Mouse (Mus musculus): ENCODE results near the gene Limch1. TPM values are rescaled to one million over a fixed set of nuclear protein-coding genes. Genes with fewer than 3 reads are reported as not detected.

The Limch1 gene
- polyA plus RNA-seq, 1 experiment from 2014 or later = 55.6 TPM

DNA sequence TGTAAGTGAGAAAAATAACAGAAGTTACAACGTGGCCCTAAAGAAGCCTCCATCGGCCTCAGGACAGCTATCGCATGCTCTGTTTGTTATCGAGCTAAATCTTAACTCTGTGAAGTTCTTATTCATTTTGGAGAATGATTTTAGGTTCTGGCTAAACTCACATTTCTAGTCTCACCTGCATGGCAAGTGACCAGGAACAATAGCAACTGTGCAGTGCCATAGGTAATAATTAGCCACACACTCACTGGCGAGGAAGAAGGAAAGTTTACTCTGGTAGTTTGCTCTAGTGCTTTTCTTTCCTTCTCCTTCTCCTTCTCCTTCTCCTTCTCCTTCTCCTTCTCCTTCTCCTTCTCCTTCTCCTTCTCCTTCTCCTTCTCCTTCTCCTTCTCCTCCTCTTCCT lies 209.6 kb downstream of the Limch1 start:
- ATAC-seq (no peak), DNase-seq (ENCODE audit: low spot score) (no peak)
- 89% methylated on average over 5 of the region's 5 CpGs for WGBS
- H3K9ac ChIP-seq (ENCODE audit: low read length) = no peak overlapping the region
- H3K9me3 ChIP-seq (replicated peaks; ENCODE audit: control insufficient read depth, low read length) = peaks cover 3% of the 10 kb centered on the region; the same call in 1 of the 2 replicates
- H3K27me3 ChIP-seq (replicated peaks; ENCODE audit: control insufficient read depth, insufficient read depth, low read length) = no peaks in the 10 kb centered on the region
- H3K36me3 ChIP-seq (ENCODE audit: control insufficient read depth, insufficient read depth, low read length) = no peaks in the 10 kb centered on the region
- H3K4me2 ChIP-seq (ENCODE audit: low read length) = no peak overlapping the region
- H3K4me3 ChIP-seq (ENCODE audit: low read depth, low read length) = no peak overlapping the region
- peaks cover 9% of the 10 kb centered on the region for H3K4me1 ChIP-seq (ENCODE audit: control insufficient read depth, insufficient read depth, low read length)
- no peak overlapping the region for H3K27ac ChIP-seq (ENCODE audit: low read depth, low read length)

GRCm38 (mm10) chr5:66957656-66958055 lies 212.0 kb downstream of the Limch1 start:
- H3K9me3 ChIP-seq (replicated peaks; ENCODE audit: control insufficient read depth, low read length) = peaks cover 2% of the 10 kb centered on the region; the same call in 1 of the 2 replicates
- DNase-seq (ENCODE audit: low spot score) (no peak), ATAC-seq (no peak)
- H3K4me1 ChIP-seq (ENCODE audit: control insufficient read depth, insufficient read depth, low read length) = peaks cover 9% of the 10 kb centered on the region
- WGBS = 88% methylated on average over 10 of the region's 10 CpGs
- no peak overlapping the region for H3K27ac ChIP-seq (ENCODE audit: low read depth, low read length)
- no peaks in the 10 kb centered on the region for H3K27me3 ChIP-seq (replicated peaks; ENCODE audit: control insufficient read depth, insufficient read depth, low read length)
- no peak overlapping the region for H3K4me3 ChIP-seq (ENCODE audit: low read depth, low read length)
- H3K4me2 ChIP-seq (ENCODE audit: low read length) = no peak overlapping the region
- peaks cover 6% of the 10 kb centered on the region; the same call in 1 of the 2 replicates for H3K36me3 ChIP-seq (ENCODE audit: control insufficient read depth, insufficient read depth, low read length)
- H3K9ac ChIP-seq (ENCODE audit: low read length) = no peak overlapping the region

DNA sequence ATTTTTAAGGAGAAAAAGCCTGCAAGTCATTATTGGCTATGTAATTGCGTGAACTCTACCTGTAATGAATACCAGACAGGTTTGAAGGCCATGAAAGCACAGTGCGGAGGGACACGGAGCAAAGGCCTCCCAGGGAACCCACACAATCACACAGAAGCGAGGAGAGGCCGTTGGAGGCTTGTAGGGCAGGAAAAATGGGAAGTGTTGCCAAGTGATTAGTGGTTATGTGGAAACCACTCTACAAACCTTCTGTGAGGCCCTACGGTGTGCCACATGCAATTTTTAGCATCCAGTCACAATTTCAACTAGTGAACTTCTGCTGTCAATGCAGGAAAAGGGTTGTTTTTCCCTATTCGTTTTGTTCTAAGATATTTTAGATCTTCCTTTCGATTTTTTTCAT lies 212.5 kb downstream of the Limch1 start:
- H3K4me3 ChIP-seq (ENCODE audit: low read depth, low read length) = no peak overlapping the region
- no peak overlapping the region for H3K27ac ChIP-seq (ENCODE audit: low read depth, low read length)
- peaks cover 6% of the 10 kb centered on the region; the same call in 1 of the 2 replicates for H3K36me3 ChIP-seq (ENCODE audit: control insufficient read depth, insufficient read depth, low read length)
- no peaks in the 10 kb centered on the region for H3K27me3 ChIP-seq (replicated peaks; ENCODE audit: control insufficient read depth, insufficient read depth, low read length)
- WGBS = 77% methylated on average over 8 of the region's 8 CpGs
- ATAC-seq (no peak), DNase-seq (ENCODE audit: low spot score) (peak; percentile 17)
- no peak overlapping the region for H3K4me2 ChIP-seq (ENCODE audit: low read length)
- no peak overlapping the region for H3K9ac ChIP-seq (ENCODE audit: low read length)
- no peaks in the 10 kb centered on the region for H3K9me3 ChIP-seq (replicated peaks; ENCODE audit: control insufficient read depth, low read length)
- H3K4me1 ChIP-seq (ENCODE audit: control insufficient read depth, insufficient read depth, low read length) = peaks cover 9% of the 10 kb centered on the region

DNA sequence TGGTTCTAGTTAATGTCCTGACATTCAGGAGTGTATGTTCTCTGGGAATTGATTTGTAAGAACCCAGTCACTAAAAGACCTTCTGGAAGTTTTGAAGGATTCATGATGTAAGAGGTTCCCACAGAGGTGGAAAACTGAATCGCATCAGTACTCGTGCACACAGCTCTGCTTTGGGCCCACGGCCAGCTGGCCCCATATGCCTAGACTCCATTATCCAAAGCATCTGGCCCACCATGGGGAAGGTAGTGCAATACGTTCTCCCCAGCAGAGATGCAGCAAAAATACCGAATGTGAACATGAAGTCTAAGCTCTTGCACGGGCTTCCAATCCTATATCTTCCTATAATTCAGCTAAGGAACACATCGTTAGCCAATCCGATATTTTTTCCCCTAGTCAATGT lies 214.3 kb downstream of the Limch1 start:
- ATAC-seq (peak; percentile 60; the same call in 1 of the 2 replicates), DNase-seq (ENCODE audit: low spot score) (peak; percentile 58)
- H3K27ac ChIP-seq (ENCODE audit: low read depth, low read length) = no peak overlapping the region; the same call in 1 of the 2 replicates
- H3K9me3 ChIP-seq (replicated peaks; ENCODE audit: control insufficient read depth, low read length) = no peaks in the 10 kb centered on the region
- H3K4me1 ChIP-seq (ENCODE audit: control insufficient read depth, insufficient read depth, low read length) = no peaks in the 10 kb centered on the region
- H3K4me3 ChIP-seq (ENCODE audit: low read depth, low read length) = no peak overlapping the region
- H3K9ac ChIP-seq (ENCODE audit: low read length) = no peak overlapping the region
- H3K27me3 ChIP-seq (replicated peaks; ENCODE audit: control insufficient read depth, insufficient read depth, low read length) = no peaks in the 10 kb centered on the region
- 66% methylated on average over 8 of the region's 8 CpGs for WGBS
- H3K4me2 ChIP-seq (ENCODE audit: low read length) = no peak overlapping the region
- peaks cover 6% of the 10 kb centered on the region; the same call in 1 of the 2 replicates for H3K36me3 ChIP-seq (ENCODE audit: control insufficient read depth, insufficient read depth, low read length)

DNA sequence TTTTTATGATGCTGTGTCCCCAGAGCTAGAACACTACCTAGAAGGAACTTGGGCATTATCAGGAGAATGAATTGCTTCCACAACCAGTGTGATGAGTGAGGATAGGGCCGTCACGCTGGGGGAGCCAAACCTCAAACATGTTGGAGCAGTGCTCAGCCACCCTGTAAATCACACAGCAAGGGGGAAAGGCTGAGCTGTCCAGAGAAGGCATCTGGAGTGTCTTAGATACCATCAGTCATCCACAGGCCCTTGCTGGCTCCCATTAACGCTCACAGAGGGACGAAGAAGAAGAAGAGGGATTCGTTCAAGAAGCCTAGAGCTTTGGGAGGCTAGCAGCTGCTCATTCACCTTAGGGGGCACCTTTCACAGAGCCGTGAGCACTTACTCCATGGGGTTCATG lies 219.8 kb downstream of the Limch1 start:
- Histone ChIP-seq H3K9ac (ENCODE audit: low read length) (no peak overlapping the region), H3K27ac (ENCODE audit: low read depth, low read length) (peak overlapping the region; percentile 9; the same call in 1 of the 2 replicates), H3K36me3 (ENCODE audit: control insufficient read depth, insufficient read depth, low read length) (peaks cover 6% of the 10 kb centered on the region; the same call in 1 of the 2 replicates), H3K9me3 (replicated peaks; ENCODE audit: control insufficient read depth, low read length) (no peaks in the 10 kb centered on the region), H3K4me1 (ENCODE audit: control insufficient read depth, insufficient read depth, low read length) (peaks cover 26% of the 10 kb centered on the region), H3K4me3 (ENCODE audit: low read depth, low read length) (no peak overlapping the region), H3K4me2 (ENCODE audit: low read length) (no peak overlapping the region), H3K27me3 (replicated peaks; ENCODE audit: control insufficient read depth, insufficient read depth, low read length) (no peaks in the 10 kb centered on the region)
- ATAC-seq (no peak), DNase-seq (ENCODE audit: low spot score) (no peak)
- WGBS = 82% methylated on average over 6 of the region's 6 CpGs

GRCm38 (mm10) chr5:66967147-66967546 lies 221.5 kb downstream of the Limch1 start:
- DNase-seq (ENCODE audit: low spot score) (no peak), ATAC-seq (no peak)
- Histone ChIP-seq H3K27ac (ENCODE audit: low read depth, low read length) (peak overlapping the region; percentile 67; the same call in 1 of the 2 replicates), H3K4me1 (ENCODE audit: control insufficient read depth, insufficient read depth, low read length) (peaks cover 26% of the 10 kb centered on the region), H3K27me3 (replicated peaks; ENCODE audit: control insufficient read depth, insufficient read depth, low read length) (no peaks in the 10 kb centered on the region), H3K4me3 (ENCODE audit: low read depth, low read length) (no peak overlapping the region), H3K9me3 (replicated peaks; ENCODE audit: control insufficient read depth, low read length) (no peaks in the 10 kb centered on the region), H3K4me2 (ENCODE audit: low read length) (no peak overlapping the region), H3K9ac (ENCODE audit: low read length) (no peak overlapping the region), H3K36me3 (ENCODE audit: control insufficient read depth, insufficient read depth, low read length) (no peaks in the 10 kb centered on the region)
- WGBS = 87% methylated on average over 2 of the region's 2 CpGs

- Histone ChIP-seq H3K36me3 (ENCODE audit: control insufficient read depth, insufficient read depth, low read length) (no peaks in the 10 kb centered on the region), H3K27ac (ENCODE audit: low read depth, low read length) (peak overlapping the region; percentile 67), H3K9ac (ENCODE audit: low read length) (peak overlapping the region; percentile 54), H3K4me1 (ENCODE audit: control insufficient read depth, insufficient read depth, low read length) (peaks cover 26% of the 10 kb centered on the region), H3K4me2 (ENCODE audit: low read length) (peak overlapping the region; percentile 45), H3K4me3 (ENCODE audit: low read depth, low read length) (peak overlapping the region; percentile 11), H3K9me3 (replicated peaks; ENCODE audit: control insufficient read depth, low read length) (no peaks in the 10 kb centered on the region), H3K27me3 (replicated peaks; ENCODE audit: control insufficient read depth, insufficient read depth, low read length) (no peaks in the 10 kb centered on the region)
- 35% methylated on average over 4 of the region's 4 CpGs for WGBS
- DNase-seq (ENCODE audit: low spot score) = peak; percentile 37
- peak; percentile 46; the same call in 1 of the 2 replicates for ATAC-seq
These were observed 222.0 kb downstream of the Limch1 start for GRCm38 (mm10) chr5:66967646-66968045.

DNA sequence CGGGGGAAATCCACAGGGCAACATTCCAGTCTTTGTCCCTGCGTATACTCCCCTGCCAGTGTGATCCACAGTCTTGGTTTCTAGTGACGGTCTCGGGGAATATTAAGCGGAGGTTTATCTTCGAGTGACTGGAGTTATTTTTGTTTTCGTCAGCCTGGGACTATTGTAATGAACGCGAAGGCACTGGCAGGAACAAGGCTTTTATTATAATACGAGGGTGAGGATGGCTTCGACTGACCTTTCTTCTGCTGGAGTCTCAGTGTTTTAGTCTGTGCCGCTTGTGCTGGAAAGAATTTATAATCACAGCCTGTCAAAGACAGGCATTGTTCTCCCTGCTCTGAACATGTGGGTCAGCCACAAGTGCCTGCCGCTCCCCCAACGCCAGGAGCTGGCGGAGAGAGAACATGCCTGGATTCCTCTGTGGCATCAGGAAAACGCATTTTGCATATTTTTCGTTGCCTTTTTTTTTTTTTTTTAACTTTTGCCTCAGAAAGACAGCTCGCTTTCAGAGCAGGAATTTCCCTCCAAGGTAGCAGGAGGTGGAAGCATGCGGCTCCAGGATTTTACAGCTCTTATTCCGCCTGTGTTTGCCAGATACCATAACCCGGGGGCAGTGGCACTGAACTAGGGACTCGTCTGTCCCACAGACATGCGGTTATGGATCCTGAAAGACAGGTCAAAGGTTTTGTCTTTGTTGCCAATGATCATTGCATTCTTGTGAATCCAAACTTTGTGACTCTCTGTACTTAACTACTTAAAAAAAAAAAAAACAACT lies 222.6 kb downstream of the Limch1 start:
- Histone ChIP-seq H3K9me3 (replicated peaks; ENCODE audit: control insufficient read depth, low read length) (no peaks in the 10 kb centered on the region), H3K36me3 (ENCODE audit: control insufficient read depth, insufficient read depth, low read length) (no peaks in the 10 kb centered on the region)

More for the DNA sequence above, 222.6 kb downstream of the Limch1 start:
- Histone ChIP-seq H3K4me1 (ENCODE audit: control insufficient read depth, insufficient read depth, low read length) (peaks cover 26% of the 10 kb centered on the region), H3K27ac (ENCODE audit: low read depth, low read length) (peak overlapping the region; percentile 67), H3K4me3 (ENCODE audit: low read depth, low read length) (peak overlapping the region; percentile 11), H3K27me3 (replicated peaks; ENCODE audit: control insufficient read depth, insufficient read depth, low read length) (no peaks in the 10 kb centered on the region), H3K4me2 (ENCODE audit: low read length) (peak overlapping the region; percentile 45), H3K9ac (ENCODE audit: low read length) (peak overlapping the region; percentile 54)
- ATAC-seq (peak; percentile 88), DNase-seq (ENCODE audit: low spot score) (peak; percentile 85)
- WGBS = 5% methylated on average over 23 of the region's 23 CpGs
